Mouse (Mus musculus) liver, adult 2 months (tissue): ENCODE measurements around the gene Nol6.

ENCODE experiments used
- CTCF ChIP-seq: fragments of 200-500 bp; IDR thresholded peaks from 2 replicates; pipeline ENCODE4 v1.5.1; 2011; ENCODE audit warnings: low read depth, low read length, control low read depth
- POLR2A ChIP-seq: fragments of 200-500 bp; IDR thresholded peaks from 2 replicates; pipeline ENCODE4 v1.6.1; 2011; ENCODE audit warnings: low read length, control low read depth; ENCODE audit not compliant: insufficient read depth; ENCODE audit errors: extremely low read depth

- TF ChIP-seq CTCF (no peak), POLR2A (no peak)
These were observed 8.2 kb upstream of the Nol6 start for GRCm38 (mm10) chr4:41132471-41132870.
